Mouse (Mus musculus) embryonic facial prominence, embryonic 14.5 days (tissue): ENCODE results near the gene Anapc7. TPM values are rescaled to one million over a fixed set of nuclear protein-coding genes. Genes with fewer than 3 reads are reported as not detected.
"Not testable (repeated sequence)": the region's sequence is repeated elsewhere in the genome, so short reads cannot be mapped to it uniquely, and the experiment has no call there.

Source experiments
- ATAC-seq: fragments of 200-750 bp; cut with Nextera tagmentation; 2 replicates; pipeline ENCODE4 v1.8.0; 2017; ENCODE audit warnings: low read depth, moderate number of reproducible peaks, moderate TSS enrichment
- DNase-seq: peaks from one replicate; pipeline ENCODE4 v3.0.0-alpha.2; 2015; ENCODE audit warnings: low spot score
- H3K27ac ChIP-seq: fragments of 300-500 bp; sonication (generic); replicated peaks from 2 replicates; pipeline ENCODE4 v1.5.1; 2014; ENCODE audit warnings: low read depth, mild to moderate bottlenecking, low read length, moderate library complexity
- H3K27me3 ChIP-seq: fragments of 300-500 bp; sonication (generic); replicated peaks from 2 replicates; pipeline ENCODE4 v1.6.1; 2014; ENCODE audit warnings: low read length; ENCODE audit not compliant: control insufficient read depth, insufficient read depth
- H3K36me3 ChIP-seq: fragments of 300-500 bp; sonication (generic); 2 replicates; pipeline ENCODE4 v1.6.1; 2014; ENCODE audit warnings: low read length, mixed read lengths; ENCODE audit not compliant: control insufficient read depth, insufficient read depth
- H3K4me1 ChIP-seq: fragments of 300-500 bp; sonication (generic); 2 replicates; pipeline ENCODE4 v1.6.1; 2014; ENCODE audit warnings: antibody characterized with exemption, low read length; ENCODE audit not compliant: control insufficient read depth, insufficient read depth
- H3K4me2 ChIP-seq: fragments of 300-500 bp; sonication (generic); 2 replicates; pipeline ENCODE4 v1.6.1; 2014; ENCODE audit warnings: low read depth, mild to moderate bottlenecking, low read length, moderate library complexity, mixed read lengths
- H3K4me3 ChIP-seq: fragments of 300-500 bp; sonication (generic); 2 replicates; pipeline ENCODE4 v1.5.1; 2014; ENCODE audit warnings: low read depth, mild to moderate bottlenecking, low read length
- H3K9ac ChIP-seq: fragments of 300-500 bp; sonication (generic); 2 replicates; pipeline ENCODE4 v1.6.1; 2014; ENCODE audit warnings: low read depth, mild to moderate bottlenecking, low read length, moderate library complexity, mixed read lengths
- H3K9me3 ChIP-seq: fragments of 300-500 bp; sonication (generic); 2 replicates; pipeline ENCODE4 v1.6.1; 2016; ENCODE audit warnings: low read length; ENCODE audit not compliant: control insufficient read depth
- WGBS: fragments of 180-500 bp; shearing (Covaris S2); extraction: QIAGEN DNeasy Blood & Tissue Kit; methylation state at CpG from one replicate; pipeline ENCODE4 v1.1.7; 2014; 5-methylcytosine and 5-hydroxymethylcytosine counted together
- polyA plus RNA-seq: library from polyadenylated mRNA; unstranded; fragments of >200 nt; fragmentation: Nextera tagmentation; extraction: Ambion mirVana; gene quantifications from 2 replicates; pipeline ENCODE4 v1.2.1, GENCODE M21; 2014

Gene Anapc7
- polyA plus RNA-seq, 1 experiment from 2014 or later = 23.1 TPM

DNA sequence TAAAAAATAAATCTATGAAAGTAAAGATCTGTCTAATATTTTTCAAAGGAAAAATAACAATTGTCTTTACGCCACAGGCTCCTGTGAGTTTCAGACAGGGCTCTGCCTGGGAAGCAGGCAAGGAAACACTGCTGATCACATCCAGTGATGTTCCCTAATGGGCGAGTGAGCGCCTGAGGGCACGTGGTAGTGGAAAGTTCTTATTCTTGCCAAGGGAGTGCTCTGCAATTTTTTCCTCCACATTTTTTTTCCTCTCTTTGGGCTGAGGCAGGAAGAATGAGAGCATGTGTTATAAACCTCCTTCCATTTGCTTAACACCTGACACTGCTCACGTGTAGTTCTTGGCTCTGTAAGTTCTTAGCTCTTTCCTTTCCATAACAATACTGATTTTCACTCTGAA is 60.4 kb downstream of the Anapc7 start:
- WGBS = 62% methylated on average over 5 of the region's 5 CpGs
- Histone ChIP-seq H3K27me3 (no peaks in the 10 kb centered on the region), H3K9ac (no peak overlapping the region), H3K4me3 (no peak overlapping the region), H3K9me3 (no peaks in the 10 kb centered on the region), H3K4me2 (no peak overlapping the region), H3K27ac (no peak overlapping the region), H3K4me1 (no peaks in the 10 kb centered on the region), H3K36me3 (peaks cover 84% of the 10 kb centered on the region)
- no peak for ATAC-seq
- peak; percentile 39 for DNase-seq

DNA sequence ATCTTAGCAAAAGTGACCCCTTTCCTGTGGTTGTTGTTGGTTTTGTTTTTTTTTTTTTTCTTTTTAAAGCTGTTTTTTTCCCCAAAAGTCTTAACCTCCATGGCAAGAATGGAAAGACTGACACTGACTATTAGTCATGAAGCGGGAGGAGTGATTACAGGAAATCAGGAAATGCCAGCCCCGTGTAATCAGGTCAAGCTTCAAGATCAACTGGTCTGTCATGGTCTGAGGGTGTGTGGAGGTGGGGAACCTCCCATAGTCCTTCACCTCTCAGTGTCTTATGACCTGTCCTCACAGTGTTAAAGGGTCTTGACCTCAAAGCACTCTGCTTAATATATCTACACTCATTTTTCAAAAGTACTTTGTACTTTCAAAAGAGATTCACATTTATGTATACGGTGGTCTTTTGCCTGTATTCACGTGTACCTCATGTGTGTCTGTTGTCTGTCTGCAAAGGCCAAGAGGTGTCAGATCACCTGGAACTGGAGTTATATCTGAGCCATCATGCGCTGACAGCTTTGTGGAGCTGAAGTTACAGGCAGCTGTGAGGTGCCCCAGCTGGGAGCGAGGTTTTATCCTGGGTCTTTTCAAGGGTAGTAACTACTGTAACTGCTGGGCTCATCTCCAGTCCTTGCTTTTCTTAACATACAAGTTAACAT is 61.4 kb downstream of the Anapc7 start:
- DNase-seq = no peak
- no peaks in the 10 kb centered on the region for H3K9me3 ChIP-seq
- peaks cover 82% of the 10 kb centered on the region for H3K36me3 ChIP-seq
- no peak overlapping the region for H3K27ac ChIP-seq
- no peak for ATAC-seq
- no peaks in the 10 kb centered on the region for H3K27me3 ChIP-seq
- no peak overlapping the region for H3K4me3 ChIP-seq
- no peaks in the 10 kb centered on the region for H3K4me1 ChIP-seq
- no peak overlapping the region for H3K4me2 ChIP-seq
- no peak overlapping the region for H3K9ac ChIP-seq
- 82% methylated on average over 6 of the region's 6 CpGs for WGBS

DNA sequence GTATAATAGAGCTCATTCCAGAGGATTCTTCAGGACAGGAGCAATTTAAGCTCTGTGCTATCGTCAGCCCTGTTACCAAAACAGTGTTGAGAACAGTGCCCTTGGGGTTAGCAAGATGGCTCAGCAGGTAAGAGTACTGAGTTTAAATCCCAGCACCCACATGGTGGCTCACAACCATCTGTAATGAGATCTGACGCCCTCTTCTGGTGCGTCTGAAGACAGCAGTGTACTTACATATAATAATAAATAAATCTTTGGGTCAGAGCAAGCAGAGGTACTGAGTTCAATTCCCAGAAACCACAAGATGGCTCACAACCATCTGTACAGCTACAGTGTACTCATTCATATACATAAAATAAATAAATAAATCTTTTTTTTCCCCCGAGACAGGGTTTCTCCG is 64.8 kb downstream of the Anapc7 start:
- not testable (repeated sequence) for H3K27me3 ChIP-seq, H3K27ac ChIP-seq, H3K4me3 ChIP-seq, DNase-seq, H3K4me1 ChIP-seq, H3K9me3 ChIP-seq, H3K4me2 ChIP-seq, ATAC-seq, H3K9ac ChIP-seq
- WGBS = 82% methylated on average over 5 of the region's 5 CpGs
- H3K36me3 ChIP-seq = peaks cover 96% of the 10 kb centered on the region

DNA sequence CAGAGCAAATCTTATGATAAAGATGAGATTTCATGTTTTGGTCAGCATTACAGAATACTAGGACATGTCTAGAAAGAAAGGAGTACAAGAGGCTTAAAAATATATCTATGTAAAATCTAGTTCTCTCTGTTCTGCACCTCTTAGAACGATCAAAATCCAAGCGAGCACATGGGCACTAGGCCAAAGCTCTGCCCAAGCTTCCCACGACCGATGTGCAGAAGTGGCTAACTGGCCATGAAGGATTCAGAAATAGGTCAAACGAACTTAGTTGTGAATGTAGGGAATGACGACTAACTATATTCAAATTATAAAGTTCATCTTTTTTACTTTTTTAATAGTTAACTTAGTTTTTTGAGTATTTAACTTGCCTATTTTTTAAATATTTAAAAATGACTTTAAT is 66.3 kb downstream of the Anapc7 start:
- no peak for ATAC-seq

DNA sequence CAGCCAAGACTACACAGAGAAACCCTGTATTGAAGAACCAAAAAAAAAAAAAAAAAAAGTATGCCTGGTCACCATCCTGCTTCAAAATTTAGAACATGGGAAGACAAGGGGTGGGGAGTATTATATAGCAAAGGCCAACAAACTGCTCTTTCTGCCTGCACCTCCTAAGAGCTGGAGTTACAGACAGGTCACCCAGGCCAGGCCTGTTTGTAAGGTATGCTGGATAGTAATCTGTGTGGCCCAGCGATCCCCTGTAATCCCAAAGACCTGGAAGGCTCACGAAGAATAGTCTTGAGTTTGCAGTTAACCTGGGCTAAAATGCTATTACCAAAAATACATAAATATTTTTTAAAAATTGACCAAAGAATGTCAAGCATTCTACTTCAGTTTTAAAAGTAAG is 68.7 kb downstream of the Anapc7 start:
- DNase-seq (no peak), ATAC-seq (no peak)
- Histone ChIP-seq H3K4me2 (no peak overlapping the region), H3K36me3 (peaks cover 93% of the 10 kb centered on the region), H3K9ac (no peak overlapping the region), H3K9me3 (no peaks in the 10 kb centered on the region), H3K27ac (no peak overlapping the region), H3K27me3 (no peaks in the 10 kb centered on the region), H3K4me1 (no peaks in the 10 kb centered on the region), H3K4me3 (no peak overlapping the region)
- WGBS = 98% methylated on average over 2 of the region's 2 CpGs

More for the DNA sequence above, 66.3 kb downstream of the Anapc7 start:
- H3K9me3 ChIP-seq = no peaks in the 10 kb centered on the region
- no peak overlapping the region for H3K4me2 ChIP-seq
- no peak for DNase-seq
- no peak overlapping the region for H3K9ac ChIP-seq
- H3K27ac ChIP-seq = no peak overlapping the region
- 87% methylated on average over 6 of the region's 6 CpGs for WGBS
- H3K36me3 ChIP-seq = peaks cover 97% of the 10 kb centered on the region
- H3K4me1 ChIP-seq = no peaks in the 10 kb centered on the region
- no peak overlapping the region for H3K4me3 ChIP-seq
- H3K27me3 ChIP-seq = no peaks in the 10 kb centered on the region

DNA sequence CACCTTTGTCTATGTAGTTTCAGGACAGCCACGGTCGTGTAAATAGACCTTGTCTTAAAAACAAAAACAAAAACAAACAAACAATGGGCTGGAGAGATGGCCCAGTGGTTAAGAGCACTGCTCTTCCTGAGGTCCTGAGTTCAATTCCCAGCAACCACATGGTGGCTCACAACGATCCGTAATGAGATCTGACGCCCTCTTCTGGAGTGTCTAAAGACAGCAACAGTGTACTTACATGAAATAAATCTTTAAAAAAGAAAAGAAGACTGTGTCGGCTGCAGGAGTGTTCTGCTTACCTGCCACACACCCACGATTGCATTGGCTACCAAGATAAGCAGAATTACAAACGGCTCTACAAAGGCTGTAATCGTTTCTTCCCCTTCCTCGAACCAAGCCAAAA is 69.9 kb downstream of the Anapc7 start:
- Histone ChIP-seq H3K4me3 (no peak overlapping the region), H3K27me3 (no peaks in the 10 kb centered on the region), H3K4me1 (no peaks in the 10 kb centered on the region), H3K4me2 (no peak overlapping the region), H3K9ac (no peak overlapping the region), H3K27ac (no peak overlapping the region), H3K36me3 (peaks cover 90% of the 10 kb centered on the region), H3K9me3 (no peaks in the 10 kb centered on the region)
- DNase-seq (no peak), ATAC-seq (no peak)
- 92% methylated on average over 10 of the region's 10 CpGs for WGBS

DNA sequence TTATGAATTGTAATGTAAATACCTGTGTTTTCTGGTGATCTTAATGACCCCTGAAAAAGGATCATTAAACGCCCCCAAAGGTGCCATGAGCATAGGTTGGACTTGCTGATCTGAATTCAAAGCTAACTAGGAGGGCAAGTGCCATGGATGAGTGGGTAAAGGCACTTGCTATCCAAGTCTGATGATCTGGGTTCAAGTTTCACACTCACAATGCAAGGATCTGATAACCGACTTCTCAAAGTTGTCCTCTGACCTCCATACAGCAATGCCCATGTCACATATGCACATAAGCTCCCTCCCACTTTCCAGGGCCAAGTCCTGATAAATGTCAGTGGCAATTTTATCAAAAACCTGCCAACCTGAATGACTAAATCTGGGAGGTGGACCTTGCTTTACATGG is 71.5 kb downstream of the Anapc7 start:
- Histone ChIP-seq H3K4me3 (no peak overlapping the region), H3K9me3 (no peaks in the 10 kb centered on the region), H3K4me1 (peaks cover under 1% of the 10 kb centered on the region), H3K27ac (no peak overlapping the region), H3K27me3 (no peaks in the 10 kb centered on the region), H3K4me2 (no peak overlapping the region), H3K9ac (no peak overlapping the region), H3K36me3 (peaks cover 83% of the 10 kb centered on the region)
- DNase-seq = no peak
- no peak for ATAC-seq
- WGBS = 91% methylated on average over 2 of the region's 2 CpGs

DNA sequence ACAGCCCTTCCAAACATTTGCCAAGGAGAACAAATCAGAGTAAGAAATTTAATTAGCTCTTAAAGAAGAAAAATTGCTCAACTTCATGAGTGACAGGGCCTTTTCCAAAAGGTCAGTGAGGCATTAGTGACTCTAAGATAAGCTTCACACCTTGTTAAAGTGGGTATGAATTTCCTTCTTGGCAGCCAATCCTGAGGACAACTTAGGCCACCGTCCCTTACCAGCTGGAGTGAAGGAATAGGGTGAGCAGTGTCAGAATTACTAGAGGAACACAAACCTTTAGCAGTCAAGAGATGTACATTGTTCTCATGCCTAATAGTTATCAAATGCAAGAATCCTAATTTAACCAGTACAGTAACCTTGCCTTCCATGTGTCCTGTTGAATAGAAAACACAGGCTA is 73.0 kb downstream of the Anapc7 start:
- no peaks in the 10 kb centered on the region for H3K9me3 ChIP-seq
- H3K9ac ChIP-seq = no peak overlapping the region
- WGBS = 85% methylated on average over 1 of the region's 1 CpGs
- H3K4me3 ChIP-seq = no peak overlapping the region
- no peak overlapping the region for H3K4me2 ChIP-seq
- peaks cover 11% of the 10 kb centered on the region for H3K4me1 ChIP-seq
- H3K27me3 ChIP-seq = no peaks in the 10 kb centered on the region
- no peak overlapping the region for H3K27ac ChIP-seq
- no peak for DNase-seq
- H3K36me3 ChIP-seq = peaks cover 78% of the 10 kb centered on the region
- ATAC-seq = no peak
